Mouse (Mus musculus): ENCODE data around the gene Psap. TPM values are rescaled to one million over a fixed set of nuclear protein-coding genes. Genes with fewer than 3 reads are reported as not detected.

The Psap gene
- polyA plus RNA-seq, 1 experiment from 2014 or later: 166 TPM

GRCm38 (mm10) chr10:60295356-60295755, 17.9 kb downstream of the Psap start:
- WGBS: 89% methylated on average over 3 of the region's 3 CpGs
- H3K27me3 ChIP-seq (ENCODE audit: insufficient read depth, low read length): no peaks in the 10 kb centered on the region
- H3K9ac ChIP-seq (replicated peaks; ENCODE audit: low read length): no peak overlapping the region
- H3K4me1 ChIP-seq (ENCODE audit: insufficient read depth, low read length): peaks cover 4% of the 10 kb centered on the region
- H3K27ac ChIP-seq (ENCODE audit: low read length): no peak overlapping the region
- H3K36me3 ChIP-seq (ENCODE audit: insufficient read depth, low read length): peaks cover 62% of the 10 kb centered on the region
- ATAC-seq (ENCODE audit: low FRiP score, low TSS enrichment): no peak
- H3K4me3 ChIP-seq (ENCODE audit: low read length): no peak overlapping the region
- H3K4me2 ChIP-seq (replicated peaks; ENCODE audit: low read depth, low read length): no peak overlapping the region
- H3K9me3 ChIP-seq (ENCODE audit: low read length): no peaks in the 10 kb centered on the region

GRCm38 (mm10) chr10:60296027-60296426, 18.6 kb downstream of the Psap start:
- Histone ChIP-seq H3K36me3 (ENCODE audit: insufficient read depth, low read length) (peaks cover 69% of the 10 kb centered on the region), H3K4me2 (replicated peaks; ENCODE audit: low read depth, low read length) (no peak overlapping the region), H3K27ac (ENCODE audit: low read length) (no peak overlapping the region), H3K9me3 (ENCODE audit: low read length) (no peaks in the 10 kb centered on the region), H3K27me3 (ENCODE audit: insufficient read depth, low read length) (no peaks in the 10 kb centered on the region), H3K4me1 (ENCODE audit: insufficient read depth, low read length) (no peaks in the 10 kb centered on the region), H3K9ac (replicated peaks; ENCODE audit: low read length) (no peak overlapping the region), H3K4me3 (ENCODE audit: low read length) (no peak overlapping the region)
- 76% methylated on average over 9 of the region's 9 CpGs for WGBS
- ATAC-seq (ENCODE audit: low FRiP score, low TSS enrichment): no peak

GRCm38 (mm10) chr10:60299636-60300035, 22.2 kb downstream of the Psap start:
- Histone ChIP-seq H3K4me3 (ENCODE audit: low read length) (no peak overlapping the region), H3K27me3 (ENCODE audit: insufficient read depth, low read length) (no peaks in the 10 kb centered on the region), H3K27ac (ENCODE audit: low read length) (no peak overlapping the region), H3K9me3 (ENCODE audit: low read length) (no peaks in the 10 kb centered on the region), H3K9ac (replicated peaks; ENCODE audit: low read length) (no peak overlapping the region), H3K36me3 (ENCODE audit: insufficient read depth, low read length) (peaks cover 72% of the 10 kb centered on the region), H3K4me1 (ENCODE audit: insufficient read depth, low read length) (no peaks in the 10 kb centered on the region), H3K4me2 (replicated peaks; ENCODE audit: low read depth, low read length) (no peak overlapping the region)
- ATAC-seq (ENCODE audit: low FRiP score, low TSS enrichment): no peak
- 97% methylated on average over 12 of the region's 12 CpGs for whole genome bisulfite sequencing

GRCm38 (mm10) chr10:60303419-60303818, 26.0 kb downstream of the Psap start:
- Histone ChIP-seq H3K9ac (replicated peaks; ENCODE audit: low read length) (no peak overlapping the region), H3K36me3 (ENCODE audit: insufficient read depth, low read length) (peaks cover 45% of the 10 kb centered on the region), H3K4me3 (ENCODE audit: low read length) (no peak overlapping the region), H3K4me2 (replicated peaks; ENCODE audit: low read depth, low read length) (no peak overlapping the region), H3K27me3 (ENCODE audit: insufficient read depth, low read length) (no peaks in the 10 kb centered on the region), H3K27ac (ENCODE audit: low read length) (no peak overlapping the region), H3K9me3 (ENCODE audit: low read length) (no peaks in the 10 kb centered on the region), H3K4me1 (ENCODE audit: insufficient read depth, low read length) (no peaks in the 10 kb centered on the region)
- no peak for ATAC-seq (ENCODE audit: low FRiP score, low TSS enrichment)
- WGBS: 84% methylated on average over 17 of the region's 17 CpGs

- Histone ChIP-seq H3K9me3 (ENCODE audit: low read length) (no peaks in the 10 kb centered on the region), H3K4me2 (replicated peaks; ENCODE audit: low read depth, low read length) (no peak overlapping the region), H3K36me3 (ENCODE audit: insufficient read depth, low read length) (peaks cover 28% of the 10 kb centered on the region), H3K4me1 (ENCODE audit: insufficient read depth, low read length) (no peaks in the 10 kb centered on the region), H3K4me3 (ENCODE audit: low read length) (no peak overlapping the region), H3K9ac (replicated peaks; ENCODE audit: low read length) (no peak overlapping the region), H3K27me3 (ENCODE audit: insufficient read depth, low read length) (no peaks in the 10 kb centered on the region), H3K27ac (ENCODE audit: low read length) (no peak overlapping the region)
- WGBS: 58% methylated on average over 15 of the region's 15 CpGs
- peak; percentile 69 for ATAC-seq (ENCODE audit: low FRiP score, low TSS enrichment)
Observed at GRCm38 (mm10) chr10:60304854-60305628, 27.6 kb downstream of the Psap start.

- no peak overlapping the region for H3K9ac ChIP-seq (replicated peaks; ENCODE audit: low read length)
- no peak for ATAC-seq (ENCODE audit: low FRiP score, low TSS enrichment)
- no peaks in the 10 kb centered on the region for H3K27me3 ChIP-seq (ENCODE audit: insufficient read depth, low read length)
- no peak overlapping the region for H3K4me2 ChIP-seq (replicated peaks; ENCODE audit: low read depth, low read length)
- H3K9me3 ChIP-seq (ENCODE audit: low read length): no peaks in the 10 kb centered on the region
- no peak overlapping the region for H3K4me3 ChIP-seq (ENCODE audit: low read length)
- 84% methylated on average over 13 of the region's 13 CpGs for WGBS
- no peak overlapping the region for H3K27ac ChIP-seq (ENCODE audit: low read length)
- no peaks in the 10 kb centered on the region for H3K36me3 ChIP-seq (ENCODE audit: insufficient read depth, low read length)
- no peaks in the 10 kb centered on the region for H3K4me1 ChIP-seq (ENCODE audit: insufficient read depth, low read length)
Observed at GRCm38 (mm10) chr10:60310629-60311028, 33.2 kb downstream of the Psap start.

GRCm38 (mm10) chr10:60313606-60314005, 36.2 kb downstream of the Psap start:
- Histone ChIP-seq H3K36me3 (ENCODE audit: insufficient read depth, low read length) (no peaks in the 10 kb centered on the region), H3K4me1 (ENCODE audit: insufficient read depth, low read length) (no peaks in the 10 kb centered on the region), H3K27me3 (ENCODE audit: insufficient read depth, low read length) (no peaks in the 10 kb centered on the region), H3K4me2 (replicated peaks; ENCODE audit: low read depth, low read length) (no peak overlapping the region), H3K9me3 (ENCODE audit: low read length) (no peaks in the 10 kb centered on the region), H3K9ac (replicated peaks; ENCODE audit: low read length) (no peak overlapping the region), H3K4me3 (ENCODE audit: low read length) (no peak overlapping the region), H3K27ac (ENCODE audit: low read length) (no peak overlapping the region)
- 94% methylated on average over 5 of the region's 5 CpGs for WGBS
- ATAC-seq (ENCODE audit: low FRiP score, low TSS enrichment): no peak

GRCm38 (mm10) chr10:60316166-60316565, 38.7 kb downstream of the Psap start:
- Histone ChIP-seq H3K4me3 (ENCODE audit: low read length) (no peak overlapping the region), H3K36me3 (ENCODE audit: insufficient read depth, low read length) (no peaks in the 10 kb centered on the region)
- WGBS: 90% methylated on average over 4 of the region's 4 CpGs

GRCm38 (mm10) chr10:60328963-60329650, 51.7 kb downstream of the Psap start:
- 75% methylated on average over 11 of the region's 11 CpGs for WGBS
- Histone ChIP-seq H3K9me3 (ENCODE audit: low read length) (no peaks in the 10 kb centered on the region), H3K27me3 (ENCODE audit: insufficient read depth, low read length) (no peaks in the 10 kb centered on the region), H3K4me2 (replicated peaks; ENCODE audit: low read depth, low read length) (no peak overlapping the region), H3K4me3 (ENCODE audit: low read length) (no peak overlapping the region), H3K4me1 (ENCODE audit: insufficient read depth, low read length) (0 out of 2 replicates have a peak, but pooled peaks cover 3% of the 10 kb centered on the region), H3K36me3 (ENCODE audit: insufficient read depth, low read length) (no peaks in the 10 kb centered on the region), H3K27ac (ENCODE audit: low read length) (no peak overlapping the region), H3K9ac (replicated peaks; ENCODE audit: low read length) (no peak overlapping the region)
- no peak for ATAC-seq (ENCODE audit: low FRiP score, low TSS enrichment)

More at GRCm38 (mm10) chr10:60316166-60316565, 38.7 kb downstream of the Psap start:
- no peaks in the 10 kb centered on the region for H3K4me1 ChIP-seq (ENCODE audit: insufficient read depth, low read length)
- H3K27me3 ChIP-seq (ENCODE audit: insufficient read depth, low read length): no peaks in the 10 kb centered on the region
- H3K9ac ChIP-seq (replicated peaks; ENCODE audit: low read length): no peak overlapping the region
- no peak overlapping the region for H3K4me2 ChIP-seq (replicated peaks; ENCODE audit: low read depth, low read length)
- no peaks in the 10 kb centered on the region for H3K9me3 ChIP-seq (ENCODE audit: low read length)
- ATAC-seq (ENCODE audit: low FRiP score, low TSS enrichment): no peak
- H3K27ac ChIP-seq (ENCODE audit: low read length): no peak overlapping the region

GRCm38 (mm10) chr10:60334583-60334982, 57.2 kb downstream of the Psap start:
- Histone ChIP-seq H3K9me3 (ENCODE audit: low read length) (no peaks in the 10 kb centered on the region), H3K9ac (replicated peaks; ENCODE audit: low read length) (no peak overlapping the region), H3K27ac (ENCODE audit: low read length) (no peak overlapping the region), H3K36me3 (ENCODE audit: insufficient read depth, low read length) (no peaks in the 10 kb centered on the region), H3K4me1 (ENCODE audit: insufficient read depth, low read length) (no peaks in the 10 kb centered on the region), H3K4me3 (ENCODE audit: low read length) (no peak overlapping the region), H3K4me2 (replicated peaks; ENCODE audit: low read depth, low read length) (no peak overlapping the region), H3K27me3 (ENCODE audit: insufficient read depth, low read length) (no peaks in the 10 kb centered on the region)
- WGBS: 75% methylated on average over 7 of the region's 7 CpGs
- ATAC-seq (ENCODE audit: low FRiP score, low TSS enrichment): no peak
